Mouse (Mus musculus) E14TG2a.4 (cell line): ENCODE results near the gene Pik3cb.

Experiments used
- CTCF ChIP-seq: conservative IDR thresholded peaks from 2 replicates; pipeline ENCODE4 v1.5.1; 2014; ENCODE audit warnings: low read length
- NANOG ChIP-seq: IDR thresholded peaks from 2 replicates; pipeline ENCODE4 v1.6.1; 2014; ENCODE audit warnings: borderline replicate concordance, low read length, mixed read lengths
- POU5F1 ChIP-seq: IDR thresholded peaks from 2 replicates; pipeline ENCODE4 v1.6.1; 2014; ENCODE audit warnings: low read length, borderline replicate concordance

DNA sequence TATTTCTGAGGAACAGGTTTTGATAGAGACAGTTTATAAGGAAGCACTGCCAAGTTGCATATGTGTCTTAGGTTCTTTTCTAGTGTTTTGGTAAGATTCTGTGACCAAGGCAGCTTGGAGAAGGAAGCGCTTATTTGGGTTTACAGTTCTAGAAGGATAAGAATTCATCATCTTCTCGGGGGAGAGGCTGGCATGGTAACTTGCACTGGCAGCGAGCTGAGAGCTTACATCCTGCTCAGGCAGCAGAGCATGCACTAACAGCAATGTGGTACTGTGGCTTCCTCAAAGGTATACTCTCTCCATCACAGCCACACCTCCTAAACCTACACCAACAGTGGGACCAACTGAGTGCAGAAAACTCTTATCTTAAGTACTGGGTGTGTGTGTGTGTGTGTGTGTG lies 123.7 kb downstream of the Pik3cb start:
- TF ChIP-seq CTCF (no peak), NANOG (no peak), POU5F1 (no peak)
